Mouse (Mus musculus): ENCODE data around the gene Gm17387.

GRCm38 (mm10) chr7:141019028-141019427, 9.9 kb upstream of the Gm17387 start:
- TF ChIP-seq CTCF (IDR thresholded peaks at IDR 0.05; ENCODE audit: low read depth, low read length): no peak
- TF ChIP-seq POLR2A (IDR thresholded peaks at IDR 0.05; ENCODE audit: borderline replicate concordance, low read depth, low read length): no peak
